Mouse (Mus musculus) lung, postnatal 0 days (tissue): Measurements from ENCODE around the gene Nup107. TPM values are rescaled to one million over a fixed set of nuclear protein-coding genes. Genes with fewer than 3 reads are reported as not detected.

ENCODE experiments used
- ATAC-seq: fragments of 200-750 bp; cut with Nextera tagmentation; 2 replicates; pipeline ENCODE4 v1.8.0; 2017; ENCODE audit warnings: moderate library complexity
- DNase-seq: peaks from one replicate; pipeline ENCODE4 v3.0.0-alpha.2; 2016; ENCODE audit warnings: low spot score
- H3K27ac ChIP-seq: fragments of 300-500 bp; sonication (generic); 2 replicates; pipeline ENCODE4 v1.5.1; 2014; ENCODE audit warnings: antibody characterized with exemption, mild to moderate bottlenecking, low read length, mixed read lengths
- H3K27me3 ChIP-seq: fragments of 300-500 bp; sonication (generic); replicated peaks from 2 replicates; pipeline ENCODE4 v1.6.1; 2014; ENCODE audit warnings: low read length, mixed read lengths; ENCODE audit not compliant: insufficient read depth
- H3K36me3 ChIP-seq: fragments of 300-500 bp; sonication (generic); 2 replicates; pipeline ENCODE4 v1.6.1; 2014; ENCODE audit warnings: low read length, mixed read lengths; ENCODE audit not compliant: insufficient read depth
- H3K4me1 ChIP-seq: fragments of 300-500 bp; sonication (generic); 2 replicates; pipeline ENCODE4 v1.6.1; 2014; ENCODE audit warnings: antibody characterized with exemption, low read depth, low read length, mixed read lengths; ENCODE audit not compliant: insufficient read depth
- H3K4me2 ChIP-seq: fragments of 300-500 bp; sonication (generic); replicated peaks from 2 replicates; pipeline ENCODE4 v1.6.1; 2014; ENCODE audit warnings: low read depth, mild to moderate bottlenecking, low read length, moderate library complexity, mixed read lengths
- H3K4me3 ChIP-seq: fragments of 300-500 bp; sonication (generic); 2 replicates; pipeline ENCODE4 v1.5.1; 2014; ENCODE audit warnings: low read depth, low read length
- H3K9ac ChIP-seq: fragments of 300-500 bp; sonication (generic); replicated peaks from 2 replicates; pipeline ENCODE4 v1.6.1; 2014; ENCODE audit warnings: low read depth, mild to moderate bottlenecking
- H3K9me3 ChIP-seq: fragments of 300-500 bp; sonication (generic); 2 replicates; pipeline ENCODE4 v1.6.1; 2016; ENCODE audit warnings: low read length, mixed read lengths
- CTCF ChIP-seq: IDR thresholded peaks from 2 replicates; pipeline ENCODE4 v1.5.1; 2016; ENCODE audit warnings: antibody characterized with exemption, mild to moderate bottlenecking
- EP300 ChIP-seq: IDR thresholded peaks from 2 replicates; pipeline ENCODE4 v1.6.1; 2016; ENCODE audit warnings: antibody characterized with exemption, mild to moderate bottlenecking, control low read depth
- WGBS: fragments of 180-500 bp; shearing (Covaris S2); extraction: QIAGEN DNeasy Blood & Tissue Kit; methylation state at CpG from one replicate; pipeline ENCODE4 v1.1.7; 2014; 5-methylcytosine and 5-hydroxymethylcytosine counted together
- polyA plus RNA-seq: library from polyadenylated mRNA; unstranded; fragments of >200 nt; fragmentation: Nextera tagmentation; extraction: Ambion mirVana; gene quantifications from 2 replicates; pipeline ENCODE4 v1.2.1, GENCODE M21; 2015

Gene Nup107
- polyA plus RNA-seq, 1 experiment from 2014 or later = 15.2 TPM

- peak; percentile 65 for TF ChIP-seq CTCF
- peak; percentile 43; the same call in 1 of the 2 replicates for TF ChIP-seq EP300
- ATAC-seq = peak; percentile 85
- WGBS = 35% methylated on average over 4 of the region's 4 CpGs
Observed at GRCm38 (mm10) chr10:117824139-117824538, 31.6 kb upstream of the Nup107 start.

GRCm38 (mm10) chr10:117823321-117823720, 30.8 kb upstream of the Nup107 start:
- WGBS = 67% methylated on average over 6 of the region's 6 CpGs
- H3K9ac ChIP-seq = no peak overlapping the region
- DNase-seq (no peak), ATAC-seq (no peak)
- no peaks in the 10 kb centered on the region for H3K27me3 ChIP-seq
- H3K9me3 ChIP-seq = no peaks in the 10 kb centered on the region
- H3K4me1 ChIP-seq = peaks cover 6% of the 10 kb centered on the region; the same call in 1 of the 2 replicates
- H3K4me2 ChIP-seq = no peak overlapping the region
- peaks cover 33% of the 10 kb centered on the region for H3K36me3 ChIP-seq
- H3K4me3 ChIP-seq = no peak overlapping the region
- TF ChIP-seq EP300 (no peak), CTCF (no peak)
- no peak overlapping the region for H3K27ac ChIP-seq

More at GRCm38 (mm10) chr10:117824139-117824538, 31.6 kb upstream of the Nup107 start:
- peaks cover 8% of the 10 kb centered on the region for H3K4me1 ChIP-seq
- DNase-seq = peak; percentile 55
- H3K27ac ChIP-seq = 0 out of 2 replicates have a peak overlapping the region, but pooled peaks have one; percentile 32
- H3K36me3 ChIP-seq = peaks cover 26% of the 10 kb centered on the region; the same call in 1 of the 2 replicates
- H3K27me3 ChIP-seq = no peaks in the 10 kb centered on the region
- no peaks in the 10 kb centered on the region for H3K9me3 ChIP-seq
- no peak overlapping the region for H3K4me2 ChIP-seq
- no peak overlapping the region for H3K4me3 ChIP-seq
- H3K9ac ChIP-seq = no peak overlapping the region

- ATAC-seq = no peak; the same call in 1 of the 2 replicates
- 64% methylated on average over 6 of the region's 6 CpGs for WGBS
- peaks cover 56% of the 10 kb centered on the region for H3K36me3 ChIP-seq
Observed at GRCm38 (mm10) chr10:117818600-117818999, 26.1 kb upstream of the Nup107 start.

GRCm38 (mm10) chr10:117816721-117817120, 24.2 kb upstream of the Nup107 start:
- DNase-seq (no peak), ATAC-seq (no peak)
- Histone ChIP-seq H3K4me2 (no peak overlapping the region), H3K27ac (no peak overlapping the region), H3K27me3 (no peaks in the 10 kb centered on the region), H3K4me1 (no peaks in the 10 kb centered on the region), H3K9ac (no peak overlapping the region), H3K9me3 (no peaks in the 10 kb centered on the region), H3K4me3 (no peak overlapping the region), H3K36me3 (peaks cover 57% of the 10 kb centered on the region)
- TF ChIP-seq EP300 (no peak), CTCF (no peak)
- 93% methylated on average over 6 of the region's 6 CpGs for WGBS

More at GRCm38 (mm10) chr10:117818600-117818999, 26.1 kb upstream of the Nup107 start:
- Histone ChIP-seq H3K27me3 (no peaks in the 10 kb centered on the region), H3K9ac (no peak overlapping the region), H3K27ac (no peak overlapping the region), H3K4me1 (no peaks in the 10 kb centered on the region), H3K9me3 (no peaks in the 10 kb centered on the region), H3K4me2 (no peak overlapping the region), H3K4me3 (no peak overlapping the region)
- TF ChIP-seq EP300 = no peak
- TF ChIP-seq CTCF = no peak
- peak; percentile 56 for DNase-seq

DNA sequence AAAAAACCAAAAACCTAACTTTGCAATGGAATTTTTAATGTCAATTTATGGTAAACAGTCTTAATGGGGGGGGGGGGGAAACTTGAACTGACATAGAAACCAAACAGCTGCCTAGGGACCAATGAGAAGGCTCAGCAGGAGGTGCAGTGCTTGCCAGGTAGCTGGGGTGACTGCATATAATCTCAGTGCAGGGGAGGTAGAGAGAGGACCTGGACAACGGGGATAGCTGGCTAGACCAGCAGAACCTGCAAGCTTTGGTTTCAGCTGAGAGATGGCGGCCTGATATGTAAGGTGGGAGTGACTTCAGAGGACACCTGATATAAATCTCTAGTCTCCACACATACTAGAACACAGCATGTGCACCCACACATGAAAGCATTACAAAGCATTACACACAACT, 20.0 kb upstream of the Nup107 start:
- Histone ChIP-seq H3K9me3 (no peaks in the 10 kb centered on the region), H3K27me3 (no peaks in the 10 kb centered on the region), H3K4me2 (no peak overlapping the region), H3K4me3 (no peak overlapping the region), H3K36me3 (peaks cover 28% of the 10 kb centered on the region; the same call in 1 of the 2 replicates), H3K9ac (no peak overlapping the region), H3K4me1 (no peaks in the 10 kb centered on the region), H3K27ac (no peak overlapping the region)
- 88% methylated on average over 2 of the region's 2 CpGs for WGBS
- TF ChIP-seq EP300 (no peak), CTCF (no peak)
- DNase-seq (no peak), ATAC-seq (no peak)

DNA sequence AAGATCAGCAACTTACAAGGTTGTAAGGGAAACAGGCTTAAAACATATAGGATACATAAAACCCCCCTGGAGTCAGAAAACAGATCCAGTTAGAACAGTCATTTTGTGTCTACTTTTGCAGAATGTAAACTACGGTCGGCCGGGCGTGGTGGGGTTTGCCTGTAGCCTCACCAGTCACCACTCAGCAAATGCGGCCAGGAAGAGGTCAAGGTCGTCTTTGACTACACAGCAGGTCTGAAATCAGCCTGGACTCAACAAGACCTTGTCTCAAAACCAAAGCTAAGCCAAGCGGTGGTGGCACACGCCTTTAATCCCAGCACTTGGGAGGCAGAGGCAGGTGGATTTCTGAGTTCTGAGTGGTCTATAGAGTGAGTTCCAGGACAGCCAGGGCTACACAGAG, 19.1 kb upstream of the Nup107 start:
- Histone ChIP-seq H3K9ac (no peak overlapping the region), H3K4me3 (no peak overlapping the region), H3K36me3 (peaks cover 19% of the 10 kb centered on the region; the same call in 1 of the 2 replicates), H3K4me2 (no peak overlapping the region), H3K27me3 (no peaks in the 10 kb centered on the region), H3K4me1 (no peaks in the 10 kb centered on the region), H3K27ac (no peak overlapping the region), H3K9me3 (no peaks in the 10 kb centered on the region)
- DNase-seq (no peak), ATAC-seq (no peak)
- WGBS = 91% methylated on average over 8 of the region's 8 CpGs
- TF ChIP-seq CTCF = no peak
- TF ChIP-seq EP300 = no peak
